Mouse (Mus musculus) neural tube, embryonic 14.5 days (tissue): ENCODE results near the gene Rims1. TPM values are rescaled to one million over a fixed set of nuclear protein-coding genes. Genes with fewer than 3 reads are reported as not detected.

Experiments
- ATAC-seq: fragments of 200-750 bp; cut with Nextera tagmentation; 2 replicates; pipeline ENCODE4 v1.8.0; 2017; ENCODE audit warnings: low read depth, mild to moderate bottlenecking, moderate TSS enrichment, moderate library complexity
- H3K27ac ChIP-seq: fragments of 300-500 bp; sonication (generic); 2 replicates; pipeline ENCODE4 v1.5.1; 2014; ENCODE audit warnings: low read depth, mild to moderate bottlenecking, control low read depth, low read length, moderate library complexity, mixed read lengths
- H3K27me3 ChIP-seq: fragments of 300-500 bp; sonication (generic); 2 replicates; pipeline ENCODE4 v1.6.1; 2014; ENCODE audit warnings: low read length; ENCODE audit not compliant: control insufficient read depth, insufficient read depth
- H3K36me3 ChIP-seq: fragments of 300-500 bp; sonication (generic); 2 replicates; pipeline ENCODE4 v1.6.1; 2014; ENCODE audit warnings: low read length, mixed read lengths; ENCODE audit not compliant: control insufficient read depth, insufficient read depth
- H3K4me1 ChIP-seq: fragments of 300-500 bp; sonication (generic); 2 replicates; pipeline ENCODE4 v1.6.1; 2014; ENCODE audit warnings: low read length; ENCODE audit not compliant: control insufficient read depth, insufficient read depth
- H3K4me2 ChIP-seq: fragments of 300-500 bp; sonication (generic); 2 replicates; pipeline ENCODE4 v1.6.1; 2014; ENCODE audit warnings: mild to moderate bottlenecking, low read depth, low read length, control low read depth
- H3K4me3 ChIP-seq: fragments of 300-500 bp; sonication (generic); 2 replicates; pipeline ENCODE4 v1.5.1; 2014; ENCODE audit warnings: low read depth, low read length, control low read depth, mixed read lengths
- H3K9ac ChIP-seq: fragments of 300-500 bp; sonication (generic); replicated peaks from 2 replicates; pipeline ENCODE4 v1.6.1; 2014; ENCODE audit warnings: low read depth, mild to moderate bottlenecking, control low read depth, low read length, mixed read lengths
- H3K9me3 ChIP-seq: fragments of 300-500 bp; sonication (generic); 2 replicates; pipeline ENCODE4 v1.6.1; 2016; ENCODE audit warnings: low read length; ENCODE audit not compliant: control insufficient read depth
- WGBS: fragments of 180-500 bp; shearing (Covaris S2); extraction: QIAGEN DNeasy Blood & Tissue Kit; methylation state at CpG from one replicate; pipeline ENCODE4 v1.1.7; 2014; 5-methylcytosine and 5-hydroxymethylcytosine counted together
- polyA plus RNA-seq: library from polyadenylated mRNA; unstranded; fragments of >200 nt; fragmentation: Nextera tagmentation; extraction: Ambion mirVana; gene quantifications from 2 replicates; pipeline ENCODE4 v1.2.1, GENCODE M21; 2014

Gene Rims1
- polyA plus RNA-seq, 1 experiment from 2014 or later = 28.4 TPM

DNA sequence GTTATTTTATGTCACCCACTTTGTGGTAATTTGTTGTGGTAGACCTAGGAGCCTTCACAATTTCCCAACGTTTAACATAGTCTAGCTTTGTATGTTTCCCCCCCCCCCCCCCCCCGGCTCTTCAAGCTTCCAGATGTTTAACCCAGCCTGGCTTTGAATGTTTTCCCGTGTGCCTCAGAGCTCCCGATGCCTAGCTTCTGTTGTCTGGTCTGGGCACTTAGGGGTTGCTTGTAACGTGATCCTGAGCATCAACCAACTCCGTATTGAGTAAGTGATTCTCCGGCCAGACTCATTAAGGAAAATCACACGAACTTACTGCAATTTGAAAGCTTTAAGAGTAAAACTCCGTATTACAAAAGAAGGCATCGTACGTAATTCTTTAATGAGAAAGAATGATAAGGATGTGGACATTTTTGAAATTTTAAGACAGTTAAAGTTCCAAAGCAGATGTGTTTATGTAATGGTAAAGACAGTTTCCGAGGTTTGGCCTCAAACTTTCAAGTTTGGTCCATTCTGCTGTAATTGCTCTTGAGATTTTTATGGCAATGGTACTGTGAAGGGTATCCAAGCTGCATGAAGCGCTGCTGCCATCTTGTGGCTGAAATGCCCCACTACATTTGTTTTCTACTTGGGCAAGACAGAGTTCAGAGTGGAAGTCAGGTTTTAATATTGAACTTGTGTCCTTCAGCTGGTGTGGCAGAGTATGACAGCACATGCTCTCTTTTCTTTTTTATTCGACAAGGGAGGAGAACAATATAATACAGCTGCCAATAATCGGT lies 537.0 kb downstream of the Rims1 start:
- H3K27me3 ChIP-seq = no peaks in the 10 kb centered on the region
- H3K9ac ChIP-seq = no peak overlapping the region
- no peaks in the 10 kb centered on the region for H3K4me1 ChIP-seq
- H3K27ac ChIP-seq = no peak overlapping the region
- no peak overlapping the region for H3K4me2 ChIP-seq
- WGBS = 41% methylated on average over 15 of the region's 15 CpGs
- no peaks in the 10 kb centered on the region for H3K36me3 ChIP-seq
- H3K4me3 ChIP-seq = no peak overlapping the region
- ATAC-seq = peak; percentile 87
- no peaks in the 10 kb centered on the region for H3K9me3 ChIP-seq

DNA sequence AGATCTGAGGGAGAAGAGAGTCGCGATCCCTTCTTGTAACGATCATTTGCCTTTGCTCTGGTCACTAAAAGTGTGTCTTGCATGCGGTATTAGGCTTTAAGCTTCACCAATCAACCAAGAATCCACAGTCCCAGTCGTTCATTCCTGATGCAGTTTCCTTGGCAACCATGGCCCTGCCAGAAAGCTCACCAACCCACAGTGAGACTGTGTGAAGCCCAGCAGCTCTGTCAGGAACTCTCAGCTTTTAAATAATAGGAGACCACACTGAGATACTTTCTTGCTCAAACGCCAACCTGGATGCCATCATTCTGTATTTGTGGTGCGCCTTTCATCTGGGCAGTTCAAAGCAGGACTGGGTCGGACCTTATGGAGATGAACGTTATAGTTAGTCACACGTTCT lies 539.3 kb downstream of the Rims1 start:
- Histone ChIP-seq H3K27ac (no peak overlapping the region), H3K9ac (no peak overlapping the region), H3K4me1 (no peaks in the 10 kb centered on the region), H3K4me3 (no peak overlapping the region), H3K4me2 (no peak overlapping the region), H3K27me3 (no peaks in the 10 kb centered on the region), H3K36me3 (no peaks in the 10 kb centered on the region), H3K9me3 (no peaks in the 10 kb centered on the region)
- ATAC-seq = peak; percentile 77
- 44% methylated on average over 10 of the region's 10 CpGs for WGBS

DNA sequence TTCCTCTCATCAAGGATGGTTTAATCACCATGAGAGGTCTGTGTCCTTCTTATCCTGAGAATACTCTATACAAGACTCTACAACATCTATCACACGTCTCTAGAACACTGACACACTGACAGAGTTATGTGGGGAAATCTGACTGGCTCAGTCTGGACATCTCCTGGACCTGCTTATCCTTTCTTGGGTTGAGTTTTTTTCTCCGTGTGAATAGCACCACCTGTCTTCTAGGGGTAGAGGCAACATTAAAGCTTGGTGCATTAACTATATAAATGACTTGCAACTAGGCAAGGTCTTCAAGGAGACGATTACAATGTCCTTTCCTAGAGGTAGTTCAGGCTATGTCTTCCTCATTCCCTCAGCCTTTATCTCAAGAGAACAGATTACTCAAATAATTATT lies 540.3 kb downstream of the Rims1 start:
- Histone ChIP-seq H3K4me2 (no peak overlapping the region), H3K27ac (no peak overlapping the region), H3K4me1 (no peaks in the 10 kb centered on the region), H3K4me3 (no peak overlapping the region), H3K27me3 (no peaks in the 10 kb centered on the region), H3K36me3 (no peaks in the 10 kb centered on the region), H3K9me3 (no peaks in the 10 kb centered on the region), H3K9ac (no peak overlapping the region)
- ATAC-seq = no peak
- WGBS = 77% methylated on average over 3 of the region's 3 CpGs

DNA sequence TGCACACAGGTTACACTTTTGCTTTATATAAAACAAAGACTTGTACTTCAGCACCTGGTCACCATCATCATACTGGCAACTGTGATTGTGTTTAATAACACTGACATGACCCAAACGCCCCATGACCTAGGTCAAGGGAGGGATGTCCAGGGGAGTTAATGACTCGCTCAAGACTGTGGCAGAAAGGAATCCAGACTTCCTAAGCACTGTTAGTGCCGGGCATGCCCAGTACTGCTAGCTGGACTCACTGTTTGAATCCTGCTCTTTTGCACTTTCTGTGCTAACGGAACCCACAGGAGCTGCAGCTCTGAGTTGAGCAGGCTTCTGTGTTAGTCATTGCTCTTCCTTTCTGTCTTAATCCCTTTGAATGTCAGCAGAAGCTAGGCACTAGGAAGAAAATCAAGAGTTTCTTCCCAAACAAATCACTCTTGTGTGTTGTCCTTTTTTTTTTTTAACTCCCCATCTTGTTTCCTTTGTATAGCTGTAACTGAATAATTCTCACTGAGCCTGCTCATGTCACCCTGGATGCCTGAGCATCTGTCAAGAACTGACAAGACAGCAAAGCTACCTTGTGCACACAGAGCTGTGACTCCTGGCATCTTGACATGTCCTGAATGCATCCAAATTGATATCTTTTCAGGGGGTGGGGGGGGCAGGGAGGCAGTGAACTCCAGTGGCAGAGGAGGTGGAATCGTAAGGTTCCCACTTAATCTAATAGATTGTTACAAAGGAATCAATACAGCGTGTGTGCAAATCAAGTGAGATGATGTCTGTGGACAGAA lies 543.4 kb downstream of the Rims1 start:
- Histone ChIP-seq H3K4me1 (no peaks in the 10 kb centered on the region), H3K9me3 (no peaks in the 10 kb centered on the region), H3K27me3 (no peaks in the 10 kb centered on the region), H3K4me3 (no peak overlapping the region), H3K9ac (no peak overlapping the region), H3K4me2 (no peak overlapping the region), H3K36me3 (no peaks in the 10 kb centered on the region), H3K27ac (no peak overlapping the region)
- WGBS = 60% methylated on average over 6 of the region's 6 CpGs
- no peak for ATAC-seq

DNA sequence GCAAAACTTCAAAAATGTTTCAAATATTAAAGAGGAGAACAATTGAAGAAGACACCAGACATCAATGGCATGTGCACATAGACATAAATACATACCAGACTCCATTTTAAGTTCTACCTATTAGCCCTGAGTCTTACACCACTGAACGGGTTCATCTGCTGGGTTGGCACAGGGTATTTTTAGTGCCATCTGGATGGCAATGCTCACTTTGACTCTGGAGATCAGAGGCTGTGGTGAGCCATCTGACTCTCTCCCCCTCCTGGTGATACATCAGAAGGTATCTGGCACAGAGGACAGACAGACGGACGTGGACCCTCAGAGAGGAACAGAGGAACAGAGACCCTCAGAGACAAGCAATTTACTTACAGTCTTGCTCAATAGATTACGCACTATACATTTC lies 544.1 kb downstream of the Rims1 start:
- Histone ChIP-seq H3K36me3 (no peaks in the 10 kb centered on the region), H3K27ac (no peak overlapping the region), H3K27me3 (no peaks in the 10 kb centered on the region), H3K9ac (no peak overlapping the region), H3K4me3 (no peak overlapping the region), H3K9me3 (no peaks in the 10 kb centered on the region), H3K4me2 (no peak overlapping the region), H3K4me1 (no peaks in the 10 kb centered on the region)
- ATAC-seq = no peak
- WGBS = 85% methylated on average over 4 of the region's 4 CpGs

DNA sequence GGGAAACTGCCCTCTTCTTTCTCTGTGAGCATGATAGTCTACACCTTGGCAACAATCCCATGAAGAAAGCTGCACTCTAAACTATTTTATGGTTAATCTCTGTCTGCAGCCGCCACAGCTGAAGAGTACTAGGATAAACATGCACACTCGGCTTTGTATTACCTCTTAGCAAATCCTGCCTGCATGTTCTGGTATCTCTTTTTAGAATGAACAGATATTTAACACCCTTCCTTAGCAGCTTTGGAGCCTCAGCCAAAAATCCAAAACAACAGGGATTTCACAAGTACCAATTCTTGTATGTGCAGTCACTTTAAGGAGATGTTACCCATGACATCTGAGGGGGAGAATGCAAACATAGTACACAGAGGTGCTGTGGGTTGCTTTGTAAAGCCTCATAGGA lies 545.5 kb downstream of the Rims1 start:
- ATAC-seq = no peak
- 94% methylated on average over 2 of the region's 2 CpGs for whole genome bisulfite sequencing
- Histone ChIP-seq H3K9me3 (no peaks in the 10 kb centered on the region), H3K36me3 (no peaks in the 10 kb centered on the region), H3K4me1 (no peaks in the 10 kb centered on the region), H3K4me2 (no peak overlapping the region), H3K9ac (no peak overlapping the region), H3K27me3 (no peaks in the 10 kb centered on the region), H3K4me3 (no peak overlapping the region), H3K27ac (no peak overlapping the region)

DNA sequence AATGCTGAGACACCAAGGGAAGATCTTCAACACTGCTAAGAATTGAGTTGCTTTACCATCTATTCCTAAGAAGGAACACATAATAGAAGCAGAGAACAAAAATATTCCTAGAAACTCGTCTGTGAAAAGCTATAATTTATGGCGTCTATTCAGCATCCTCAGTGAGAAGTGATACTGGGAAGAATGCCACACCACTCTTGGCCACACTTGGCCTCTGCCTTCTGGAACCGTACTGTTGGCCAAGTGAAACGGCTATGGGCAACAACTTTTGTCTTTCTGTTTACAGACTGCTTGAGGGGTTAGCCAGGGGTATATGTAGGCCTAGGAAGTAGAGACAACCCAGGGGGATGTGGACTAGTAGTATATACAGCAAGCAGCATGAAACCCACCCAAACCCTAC lies 547.4 kb downstream of the Rims1 start:
- WGBS = 61% methylated on average over 4 of the region's 4 CpGs
- no peak for ATAC-seq

DNA sequence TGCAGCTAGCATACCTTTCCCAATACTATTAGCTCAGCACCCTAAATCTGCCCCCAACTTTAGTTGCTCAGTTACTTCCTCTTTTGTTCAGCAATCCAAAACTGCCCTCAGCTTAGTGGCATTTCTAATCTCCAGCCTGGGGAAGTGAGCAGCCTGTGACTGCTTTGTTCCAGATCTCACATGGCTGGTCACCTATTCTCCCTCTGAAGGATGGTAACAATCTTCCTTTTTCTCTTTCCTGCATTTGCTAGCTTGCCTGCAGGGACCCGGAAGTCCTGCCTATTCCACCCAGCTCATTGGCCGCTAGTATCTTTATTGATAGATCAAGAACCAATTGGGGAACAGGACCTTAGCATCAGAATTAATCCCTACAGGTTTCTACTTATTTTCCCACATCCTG lies 551.5 kb downstream of the Rims1 start:
- Histone ChIP-seq H3K4me1 (no peaks in the 10 kb centered on the region), H3K4me2 (no peak overlapping the region), H3K9me3 (no peaks in the 10 kb centered on the region), H3K36me3 (no peaks in the 10 kb centered on the region), H3K27me3 (no peaks in the 10 kb centered on the region), H3K4me3 (no peak overlapping the region), H3K27ac (no peak overlapping the region), H3K9ac (no peak overlapping the region)
- peak; percentile 31; the same call in 1 of the 2 replicates for ATAC-seq
- WGBS = 96% methylated on average over 2 of the region's 2 CpGs

More for the DNA sequence above, 547.4 kb downstream of the Rims1 start:
- Histone ChIP-seq H3K4me1 (no peaks in the 10 kb centered on the region), H3K4me2 (no peak overlapping the region), H3K27ac (no peak overlapping the region), H3K27me3 (no peaks in the 10 kb centered on the region), H3K9ac (no peak overlapping the region), H3K36me3 (no peaks in the 10 kb centered on the region), H3K9me3 (no peaks in the 10 kb centered on the region), H3K4me3 (no peak overlapping the region)

DNA sequence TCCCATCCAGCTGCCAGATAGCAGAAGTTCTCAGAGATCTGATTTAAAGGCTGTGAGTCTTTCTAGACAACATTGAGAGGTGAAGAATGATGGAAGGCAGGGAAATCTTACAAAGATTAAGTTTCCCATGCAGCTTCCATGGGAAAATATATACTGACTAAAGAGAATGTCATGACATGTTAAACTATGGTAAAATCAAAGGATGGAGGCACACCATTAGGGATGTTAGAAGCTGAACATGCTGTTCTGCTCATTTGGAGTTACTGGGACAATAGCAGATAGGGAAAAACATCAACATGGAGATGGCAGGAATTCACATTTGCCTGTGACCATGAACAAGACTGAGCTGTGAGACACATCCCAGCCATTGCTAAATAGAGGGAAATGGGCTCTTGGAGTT lies 552.9 kb downstream of the Rims1 start:
- Histone ChIP-seq H3K27me3 (no peaks in the 10 kb centered on the region), H3K4me1 (no peaks in the 10 kb centered on the region), H3K4me3 (no peak overlapping the region), H3K36me3 (no peaks in the 10 kb centered on the region), H3K9ac (no peak overlapping the region), H3K27ac (no peak overlapping the region), H3K4me2 (no peak overlapping the region), H3K9me3 (no peaks in the 10 kb centered on the region)
- no peak for ATAC-seq
